Mouse (Mus musculus) adrenal gland, postnatal 0 days (tissue): ENCODE results near the gene Bmper. TPM values are rescaled to one million over a fixed set of nuclear protein-coding genes. Genes with fewer than 3 reads are reported as not detected.

Source experiments
- polyA plus RNA-seq: library from polyadenylated mRNA; unstranded; fragments of >200 nt; fragmentation: Nextera tagmentation; extraction: Ambion mirVana; gene quantifications from 2 replicates; pipeline ENCODE4 v1.2.1, GENCODE M21; 2015

Gene Bmper
- polyA plus RNA-seq, result 3.8 and 6.3 TPM in 2 replicates

GRCm38 (mm10) chr9:23222841-23223548 lies at the start of gene Bmper:
Gene Bmper (plus strand): TSS chr9:23223076.

